16 mouse cellular contexts compared by ENCODE assay signal in the genomic region with DNA sequence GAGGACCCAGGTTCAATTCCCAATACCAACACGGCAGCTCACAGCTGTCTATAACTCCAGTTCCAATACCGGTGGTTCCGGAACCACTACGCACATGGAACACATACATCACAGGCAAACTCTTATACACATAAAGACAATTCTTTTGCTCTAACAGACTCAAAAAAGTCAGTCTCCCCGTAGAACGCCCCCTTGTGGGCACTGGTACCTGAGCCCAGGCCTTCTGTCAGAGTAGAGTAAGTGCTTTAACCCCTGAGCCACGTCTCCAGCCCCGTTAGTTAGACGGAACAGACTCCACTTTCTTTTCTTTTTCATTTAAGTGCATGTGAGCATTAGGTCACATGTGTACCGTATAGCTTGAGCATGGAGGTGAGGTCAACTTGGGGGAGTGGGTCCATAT. TPM values are rescaled to one million over a fixed set of nuclear protein-coding genes. Genes with fewer than 3 reads are reported as not detected.
DNase-seq lines count a peak whose midpoint lies in the region; ATAC-seq and TF ChIP-seq lines count a peak whose summit lies in the region.
"Had no signal": no experiment of that assay in that cellular context is flagged by ENCODE, and none has a peak within 500 bp of the region (broad histone marks: within the 10 kb centered on the region; RNA-seq: fewer than 3 reads in every experiment).

No protein-coding gene starts in this region.

- H3K4me3 ChIP-seq in layer of hippocampus, adult 2 months: no peak overlapping the region
- no peak overlapping the region for H3K4me3 ChIP-seq in MEL (ENCODE audit: control insufficient read depth in 1 of 2, insufficient read depth in 1 of 2, low read depth in 2 of 2, low read length in 2 of 2)
- H3K4me3 ChIP-seq: hindbrain, embryonic 15.5 days; kidney, embryonic 15.5 days; limb, embryonic 15.5 days; lung, embryonic 15.5 days had no signal

- no peaks in the 10 kb centered on the region for H3K9me3 ChIP-seq in MEL (replicated peaks; ENCODE audit: insufficient read depth, low read length)
- H3K9me3 ChIP-seq: G1E; hindbrain, embryonic 15.5 days; kidney, embryonic 15.5 days; limb, embryonic 15.5 days; lung, embryonic 15.5 days had no signal

- no peaks in the 10 kb centered on the region for H3K4me1 ChIP-seq in MEL (ENCODE audit: control insufficient read depth in 1 of 2, insufficient read depth in 2 of 2, low read length in 2 of 2)
- H3K4me1 ChIP-seq: hindbrain, embryonic 15.5 days; lung, embryonic 15.5 days had no signal

- H3K79me2 ChIP-seq in MEL (ENCODE audit: control insufficient read depth, insufficient read depth, low read length, poor library complexity): peaks cover 1% of the 10 kb centered on the region; the same call in 1 of the 2 replicates

- TF ChIP-seq RAD21 in MEL (IDR thresholded peaks at IDR 0.05; ENCODE audit: low read depth, low read length): peak; percentile 3

- no peak overlapping the region for H3K27ac ChIP-seq in layer of hippocampus, adult 2 months
- no peak overlapping the region for H3K27ac ChIP-seq in MEL (ENCODE audit: control insufficient read depth, low read depth, low read length)
- H3K27ac ChIP-seq: hindbrain, embryonic 15.5 days; kidney, embryonic 15.5 days; limb, embryonic 15.5 days; lung, embryonic 15.5 days had no signal

- no peaks in the 10 kb centered on the region for H3K27me3 ChIP-seq in MEL (ENCODE audit: control insufficient read depth in 1 of 2, insufficient read depth in 2 of 2, low read length in 2 of 2)
- no peaks in the 10 kb centered on the region for H3K27me3 ChIP-seq in splenic B cell, adult 2 months (ENCODE audit: control insufficient read depth, insufficient read depth, low read length, poor library complexity, severe bottlenecking)
- H3K27me3 ChIP-seq: hindbrain, embryonic 15.5 days; kidney, embryonic 15.5 days; limb, embryonic 15.5 days; lung, embryonic 15.5 days had no signal

- no peak for TF ChIP-seq EP300 in MEL (IDR thresholded peaks at IDR 0.05; ENCODE audit: low read depth in 1 of 2, low read length in 2 of 2)

- no peak overlapping the region for H3K9ac ChIP-seq in MEL (ENCODE audit: control insufficient read depth, low read depth, low read length, poor library complexity, severe bottlenecking)
- H3K9ac ChIP-seq: hindbrain, embryonic 15.5 days; kidney, embryonic 15.5 days; limb, embryonic 15.5 days; lung, embryonic 15.5 days had no signal

- TF ChIP-seq POLR2A in MEL (IDR thresholded peaks at IDR 0.05; ENCODE audit: control insufficient read depth in 1 of 2, insufficient read depth in 1 of 2, low read depth in 1 of 2, low read length in 2 of 2, poor library complexity in 1 of 2): no peak

- DNase-seq in layer of hippocampus, adult 2 months (ENCODE audit: low spot score in 2 of 2): no peak
- no peak for DNase-seq in layer of hippocampus, postnatal 10 days (ENCODE audit: low spot score in 2 of 2)
- peak; percentile 15 for DNase-seq in thymus, postnatal 14 days
- DNase-seq in thymus, adult 18-20 months: no peak
- DNase-seq in MEL (ENCODE audit: low read depth, low spot score): peak; percentile 36
- peak; percentile 26 for DNase-seq in splenic B cell, adult 2 months (ENCODE audit: low read depth, low spot score)
- no peak for DNase-seq in spleen, postnatal 14 days (ENCODE audit: low spot score in 2 of 2)
- DNase-seq: thymus, postnatal 36 days had no signal

- H3K36me3 ChIP-seq in MEL (ENCODE audit: control insufficient read depth in 1 of 2, insufficient read depth in 2 of 2, low read length in 2 of 2): peaks cover 0 to 8% of the 10 kb centered on the region in 2 experiments; a peak in 2 of 4 replicates
- H3K36me3 ChIP-seq in splenic B cell, adult 2 months (ENCODE audit: control insufficient read depth, insufficient read depth, low read length, poor library complexity, severe bottlenecking): peaks cover 7% of the 10 kb centered on the region

- TF ChIP-seq CTCF in layer of hippocampus, adult 2 months (conservative IDR thresholded peaks at IDR 0.05): peak; percentile 46
- peak; percentile 29 to 45 (median 43); a peak in 5 of 6 replicates for TF ChIP-seq CTCF in MEL (IDR thresholded peaks at IDR 0.05 in 2 of 3, conservative IDR thresholded peaks at IDR 0.05 in 1 of 3; ENCODE audit: control insufficient read depth in 1 of 3, insufficient read depth in 1 of 3, low read depth in 2 of 3, low read length in 3 of 3, poor library complexity in 1 of 3, severe bottlenecking in 1 of 3)

- ATAC-seq in inflammation-experienced regulatory T-cells, adult 6 months: no peak
- ATAC-seq: activated CD4-positive, CD25-positive, alpha-beta regulatory T cell, adult 4 months; forebrain, embryonic 16.5 days had no signal

TF ChIP-seq in MEL, 35 proteins besides CTCF, POLR2A, EP300 and RAD21:
- TF ChIP-seq KAT2A (conservative IDR thresholded peaks at IDR 0.05; ENCODE audit: low read depth, low read length): no peak
- TF ChIP-seq SMC3 (IDR thresholded peaks at IDR 0.05; ENCODE audit: low read depth, low read length): peak; percentile 35
- TF ChIP-seq POLR2AphosphoS5 (IDR thresholded peaks at IDR 0.05; ENCODE audit: borderline replicate concordance, low read depth, low read length): no peak
- TF ChIP-seq E2F4 (IDR thresholded peaks at IDR 0.05; ENCODE audit: borderline replicate concordance, low read depth, low read length): no peak
- TF ChIP-seq TAL1 (IDR thresholded peaks at IDR 0.05; ENCODE audit: low read length): no peak
- no peak for TF ChIP-seq RCOR1 (IDR thresholded peaks at IDR 0.05; ENCODE audit: low read depth, low read length)

RNA-seq across cellular contexts. Expression of a gene that starts 11.8 kb away (rescaled TPM):
- 10 to 100 TPM; 79.9 to 83.7 TPM for total RNA-seq in layer of hippocampus, adult 2 months (2021)
- 10 to 100 TPM; 91.3 to 94.8 TPM for total RNA-seq in layer of hippocampus, postnatal 10 days (2021)
- 38.3 and 40.4 TPM in 2 replicates for total RNA-seq in MEL (2012; rRNA removed)
- polyA plus RNA-seq in MEL (2012; ENCODE audit: insufficient read depth in 1 of 2, insufficient read length in 2 of 2, low read depth in 1 of 2, low replicate concordance in 2 of 2, missing spikeins in 1 of 2): 10 to 100 TPM in 1 of 2 experiments, not detected in 1; 57.4 TPM
- polyA plus RNA-seq in inflammation-experienced regulatory T-cells, adult 6 months (2017; shearing (Covaris generic)): 100 to 1,000 TPM; 146 to 175 (median 156) TPM

RNA-seq across cellular contexts. Expression of a gene that starts 49.9 kb away (rescaled TPM):
- total RNA-seq in layer of hippocampus, adult 2 months (2021): 10 to 100 TPM; 47.2 to 51.4 TPM
- total RNA-seq in layer of hippocampus, postnatal 10 days (2021): 10 to 100 TPM; 44.8 to 46.5 TPM
- 78.6 and 92.8 TPM in 2 replicates for total RNA-seq in MEL (2012; rRNA removed)
- 10 to 100 TPM in 1 of 2 experiments, not detected in 1; 60.0 TPM for polyA plus RNA-seq in MEL (2012; ENCODE audit: insufficient read depth in 1 of 2, insufficient read length in 2 of 2, low read depth in 1 of 2, low replicate concordance in 2 of 2, missing spikeins in 1 of 2)
- polyA plus RNA-seq in inflammation-experienced regulatory T-cells, adult 6 months (2017; shearing (Covaris generic)): 10 to 100 TPM; 47.8 to 54.8 (median 48.1) TPM

Comparison
In these comparisons a context has a peak if more than half of its experiments do, and no peak if none do; other contexts are left out.
1. DNase-seq: peak in thymus, postnatal 14 days (single experiment), MEL (single experiment) and splenic B cell, adult 2 months (single experiment); none in layer of hippocampus, adult 2 months (0 of 2), layer of hippocampus, postnatal 10 days (0 of 2), thymus, adult 18-20 months (0 of 2) and spleen, postnatal 14 days (0 of 2).